In genomic region chr5:148331926-148332621, GRCm38 (mm10) we compare ENCODE assay signal across 12 mouse cellular contexts.
DNase-seq lines count a peak whose midpoint lies in the region; ATAC-seq and TF ChIP-seq lines count a peak whose summit lies in the region.
"Had no signal": no experiment of that assay in that cellular context is flagged by ENCODE, and none has a peak within 500 bp of the region (broad histone marks: within the 10 kb centered on the region; RNA-seq: fewer than 3 reads in every experiment).

No protein-coding gene starts in this region.

- TF ChIP-seq CTCF in lung, embryonic 14.5 days (IDR thresholded peaks at IDR 0.05; ENCODE audit: low read depth), result no peak

- H3K36me3 ChIP-seq in heart, embryonic 15.5 days, result peaks cover 35% of the 10 kb centered on the region; the same call in 1 of the 2 replicates
- peaks cover 8% of the 10 kb centered on the region for H3K36me3 ChIP-seq in heart, embryonic 11.5 days (ENCODE audit: control insufficient read depth, insufficient read depth, low read length)
- H3K36me3 ChIP-seq in lung, embryonic 14.5 days (ENCODE audit: insufficient read depth), result peaks cover 27% of the 10 kb centered on the region; the same call in 1 of the 2 replicates
- H3K36me3 ChIP-seq in ES-E14 (ENCODE audit: control insufficient read depth, insufficient read depth, low read length, poor library complexity, severe bottlenecking), result peaks cover 30% of the 10 kb centered on the region; the same call in 1 of the 2 replicates
- H3K36me3 ChIP-seq in intestine, embryonic 14.5 days (ENCODE audit: control insufficient read depth, insufficient read depth, low read length), result peaks cover 24% of the 10 kb centered on the region

- WGBS in heart, embryonic 15.5 days, result 69% methylated on average over 18 of the region's 18 CpGs
- 84% methylated on average over 18 of the region's 18 CpGs for WGBS in heart, embryonic 11.5 days (ENCODE audit: insufficient replicate concordance)
- 55% methylated on average over 18 of the region's 18 CpGs for WGBS in lung, embryonic 14.5 days
- 86% methylated on average over 18 of the region's 18 CpGs for WGBS in intestine, embryonic 14.5 days

- H3K27ac ChIP-seq in heart, embryonic 15.5 days, result no peak overlapping the region
- H3K27ac ChIP-seq in heart, embryonic 11.5 days (ENCODE audit: low read depth, low read length), result no peak overlapping the region
- no peak overlapping the region for H3K27ac ChIP-seq in lung, embryonic 14.5 days (ENCODE audit: low read depth)
- H3K27ac ChIP-seq in ES-E14 (ENCODE audit: insufficient read depth, low read depth, low read length, poor library complexity, severe bottlenecking), result no peak overlapping the region
- H3K27ac ChIP-seq in intestine, embryonic 14.5 days (ENCODE audit: low read depth), result no peak overlapping the region
- H3K27ac ChIP-seq: embryonic facial prominence, embryonic 15.5 days; kidney, postnatal 0 days; liver, embryonic 12.5 days; stomach, embryonic 15.5 days had no signal

- H3K9me3 ChIP-seq in heart, embryonic 15.5 days (replicated peaks), result no peaks in the 10 kb centered on the region
- no peaks in the 10 kb centered on the region for H3K9me3 ChIP-seq in heart, embryonic 11.5 days (replicated peaks; ENCODE audit: control insufficient read depth, low read length)
- no peaks in the 10 kb centered on the region for H3K9me3 ChIP-seq in lung, embryonic 14.5 days (ENCODE audit: low read depth, low read length)
- no peaks in the 10 kb centered on the region for H3K9me3 ChIP-seq in ES-E14 (ENCODE audit: control insufficient read depth, insufficient read depth, low read depth, low read length)
- no peaks in the 10 kb centered on the region for H3K9me3 ChIP-seq in intestine, embryonic 14.5 days (ENCODE audit: control insufficient read depth, low read length)
- H3K9me3 ChIP-seq: embryonic facial prominence, embryonic 15.5 days; liver, embryonic 12.5 days; stomach, embryonic 15.5 days had no signal

- H3K9ac ChIP-seq in heart, embryonic 15.5 days, result no peak overlapping the region
- H3K9ac ChIP-seq in heart, embryonic 11.5 days (ENCODE audit: low read depth, low read length), result no peak overlapping the region
- H3K9ac ChIP-seq in lung, embryonic 14.5 days, result no peak overlapping the region
- peak overlapping the region; percentile 37; the same call in 1 of the 2 replicates for H3K9ac ChIP-seq in ES-E14 (ENCODE audit: insufficient read depth, low read depth, low read length, poor library complexity, severe bottlenecking)
- H3K9ac ChIP-seq in intestine, embryonic 14.5 days (ENCODE audit: low read length), result no peak overlapping the region
- H3K9ac ChIP-seq: embryonic facial prominence, embryonic 15.5 days; liver, embryonic 12.5 days; stomach, embryonic 15.5 days had no signal

- in situ Hi-C loops in ES-E14 (cut with MboI; ENCODE audit: low sequenced_read_pairs in 2 of 2, unreplicated experiment in 2 of 2), result no loop called here

- peaks cover 21% of the 10 kb centered on the region for H3K4me1 ChIP-seq in heart, embryonic 15.5 days (replicated peaks)
- peaks cover 12% of the 10 kb centered on the region for H3K4me1 ChIP-seq in heart, embryonic 11.5 days (ENCODE audit: control insufficient read depth, insufficient read depth, low read length)
- no peaks in the 10 kb centered on the region for H3K4me1 ChIP-seq in lung, embryonic 14.5 days (ENCODE audit: insufficient read depth)
- peaks cover 0 to 4% of the 10 kb centered on the region in 2 experiments; a peak in 1 of 4 replicates for H3K4me1 ChIP-seq in ES-E14 (ENCODE audit: control insufficient read depth in 2 of 2, insufficient read depth in 2 of 2, low read length in 2 of 2, poor library complexity in 1 of 2)
- H3K4me1 ChIP-seq in intestine, embryonic 14.5 days (replicated peaks; ENCODE audit: control insufficient read depth, insufficient read depth, low read length), result no peaks in the 10 kb centered on the region
- H3K4me1 ChIP-seq: embryonic facial prominence, embryonic 15.5 days; stomach, embryonic 15.5 days had no signal

- 0 out of 2 replicates have a peak, but pooled peaks have one; percentile 13 for ATAC-seq in heart, embryonic 15.5 days (replicated peaks; ENCODE audit: insufficient number of reproducible peaks, insufficient read depth, low FRiP score, low read depth)
- no peak for ATAC-seq in heart, embryonic 11.5 days (replicated peaks; ENCODE audit: insufficient number of reproducible peaks, low FRiP score, low TSS enrichment)
- peak; percentile 59 for ATAC-seq in lung, embryonic 14.5 days (ENCODE audit: insufficient read depth)
- peak; percentile 5; the same call in 1 of the 2 replicates for ATAC-seq in intestine, embryonic 14.5 days (replicated peaks; ENCODE audit: low FRiP score, low TSS enrichment, low read depth)

- peak overlapping the region; percentile 29; the same call in 1 of the 2 replicates for H3K4me2 ChIP-seq in heart, embryonic 15.5 days
- H3K4me2 ChIP-seq in heart, embryonic 11.5 days, result no peak overlapping the region
- H3K4me2 ChIP-seq in lung, embryonic 14.5 days, result peak overlapping the region; percentile 33; the same call in 1 of the 2 replicates
- no peak overlapping the region for H3K4me2 ChIP-seq in intestine, embryonic 14.5 days (ENCODE audit: low read length)
- H3K4me2 ChIP-seq: embryonic facial prominence, embryonic 15.5 days; liver, embryonic 12.5 days; stomach, embryonic 15.5 days had no signal

- no peak overlapping the region for H3K4me3 ChIP-seq in heart, embryonic 15.5 days
- H3K4me3 ChIP-seq in heart, embryonic 11.5 days (ENCODE audit: low read depth, low read length), result no peak overlapping the region
- H3K4me3 ChIP-seq in lung, embryonic 14.5 days (ENCODE audit: low read depth, low read length), result no peak overlapping the region
- H3K4me3 ChIP-seq in ES-E14 (ENCODE audit: insufficient read depth in 1 of 2, low read depth in 1 of 2, low read length in 2 of 2, poor library complexity in 1 of 2, severe bottlenecking in 1 of 2), result no peak overlapping the region
- no peak overlapping the region for H3K4me3 ChIP-seq in intestine, embryonic 14.5 days (ENCODE audit: low read depth, low read length)
- H3K4me3 ChIP-seq: embryonic facial prominence, embryonic 15.5 days; liver, embryonic 12.5 days; stomach, embryonic 15.5 days had no signal

- peak; percentile 69 for DNase-seq in lung, embryonic 14.5 days
- no peak for DNase-seq in lung, postnatal 10 days
- no peak for DNase-seq in ES-E14 (ENCODE audit: low read depth, low spot score)
- DNase-seq in intestine, embryonic 14.5 days (ENCODE audit: low spot score), result no peak
- DNase-seq in urinary bladder, postnatal 10 days (ENCODE audit: low spot score), result no peak
- no peak for DNase-seq in embryo, embryonic 11 days

- H3K27me3 ChIP-seq in heart, embryonic 15.5 days, result no peaks in the 10 kb centered on the region
- no peaks in the 10 kb centered on the region for H3K27me3 ChIP-seq in heart, embryonic 11.5 days (ENCODE audit: control insufficient read depth, insufficient read depth, low read length)
- H3K27me3 ChIP-seq in lung, embryonic 14.5 days (ENCODE audit: insufficient read depth, low read length), result no peaks in the 10 kb centered on the region
- no peaks in the 10 kb centered on the region for H3K27me3 ChIP-seq in intestine, embryonic 14.5 days (replicated peaks; ENCODE audit: control insufficient read depth, insufficient read depth, low read length)
- H3K27me3 ChIP-seq: embryonic facial prominence, embryonic 15.5 days; liver, embryonic 12.5 days; stomach, embryonic 15.5 days had no signal

TF ChIP-seq in ES-E14, 5 proteins besides CTCF, POLR2A, EP300 and RAD21:
- no peak for TF ChIP-seq ZC3H11A (IDR thresholded peaks at IDR 0.05; ENCODE audit: borderline replicate concordance, low read depth, low read length)

Comparison
In these comparisons a context has a peak if more than half of its experiments do, and no peak if none do; other contexts are left out.
1. H3K4me2 ChIP-seq: peak in heart, embryonic 15.5 days (single experiment) and lung, embryonic 14.5 days (single experiment); none in heart, embryonic 11.5 days (single experiment) and intestine, embryonic 14.5 days (single experiment).